ENCODE assay signal across 11 mouse cellular contexts in the genomic region with DNA sequence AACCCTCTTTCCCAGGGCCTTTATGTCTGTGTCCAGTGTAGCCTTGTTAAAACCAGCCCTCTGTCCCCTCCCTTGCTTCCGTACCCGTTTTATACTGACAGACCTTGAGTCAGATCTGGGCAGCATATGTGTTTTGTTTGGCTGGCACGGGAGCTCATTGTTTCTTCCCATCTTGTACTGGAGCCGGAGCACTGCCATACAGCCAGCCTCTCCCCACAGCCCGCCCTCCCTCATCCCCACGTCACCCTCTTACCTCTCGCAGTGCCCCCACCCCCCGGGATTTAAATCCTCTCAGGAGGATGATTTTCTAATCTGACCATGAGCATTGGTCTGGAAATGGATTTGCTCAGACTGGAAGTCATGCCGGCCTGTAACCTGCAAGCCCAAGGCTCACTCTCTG. TPM values are rescaled to one million over a fixed set of nuclear protein-coding genes. Genes with fewer than 3 reads are reported as not detected.
DNase-seq lines count a peak whose midpoint lies in the region; ATAC-seq and TF ChIP-seq lines count a peak whose summit lies in the region.
"Had no signal": no experiment of that assay in that cellular context is flagged by ENCODE, and none has a peak within 500 bp of the region (broad histone marks: within the 10 kb centered on the region; RNA-seq: fewer than 3 reads in every experiment).

No protein-coding gene starts in this region.

- H3K4me1 ChIP-seq in hindbrain, postnatal 0 days (ENCODE audit: insufficient read depth, low read length), result peaks cover 26% of the 10 kb centered on the region

- no peaks in the 10 kb centered on the region for H3K36me3 ChIP-seq in hindbrain, postnatal 0 days (ENCODE audit: insufficient read depth, low read length)
- H3K36me3 ChIP-seq: heart, embryonic 13.5 days; kidney, embryonic 15.5 days; limb, embryonic 15.5 days had no signal

- peak; percentile 44 for DNase-seq in heart, postnatal 4 days
- no peak for DNase-seq in heart, postnatal 36 days
- peak; percentile 59 for DNase-seq in cerebellum, adult 11 months
- peak; percentile 87 for DNase-seq in cerebellum, adult 9-11 months
- DNase-seq in hindbrain, postnatal 0 days (ENCODE audit: low spot score), result no peak
- DNase-seq in liver (no peak), MN1 (ENCODE audit: low spot score) (no peak)
- DNase-seq: thymus, postnatal 25 days had no signal

- H3K9me3 ChIP-seq in hindbrain, postnatal 0 days (ENCODE audit: low read length), result no peaks in the 10 kb centered on the region
- H3K9me3 ChIP-seq: heart, embryonic 13.5 days; kidney, embryonic 15.5 days; limb, embryonic 15.5 days had no signal

- no peak overlapping the region for H3K4me3 ChIP-seq in hindbrain, postnatal 0 days (ENCODE audit: low read length)
- H3K4me3 ChIP-seq: heart, embryonic 13.5 days; kidney, embryonic 15.5 days; limb, embryonic 15.5 days had no signal

- no peak overlapping the region for H3K9ac ChIP-seq in hindbrain, postnatal 0 days (replicated peaks; ENCODE audit: low read length)
- H3K9ac ChIP-seq: heart, embryonic 13.5 days; kidney, embryonic 15.5 days; limb, embryonic 15.5 days had no signal

- H3K27ac ChIP-seq in hindbrain, postnatal 0 days, result peak overlapping the region; percentile 56
- H3K27ac ChIP-seq: heart, embryonic 13.5 days; kidney, embryonic 15.5 days had no signal

- TF ChIP-seq CTCF in hindbrain, postnatal 0 days (IDR thresholded peaks at IDR 0.05; ENCODE audit: low read depth), result no peak

- intact Hi-C loops in heart, postnatal 36 days (cut with DNase I), result no loop called here

- 41% methylated on average over 9 of the region's 9 CpGs for WGBS in hindbrain, postnatal 0 days

- ATAC-seq in hindbrain, postnatal 0 days, result no peak

- H3K27me3 ChIP-seq in hindbrain, postnatal 0 days (ENCODE audit: insufficient read depth, low read length), result no peaks in the 10 kb centered on the region

- no peak overlapping the region for H3K4me2 ChIP-seq in hindbrain, postnatal 0 days (ENCODE audit: low read depth, low read length)
- H3K4me2 ChIP-seq: heart, embryonic 13.5 days; kidney, embryonic 15.5 days; limb, embryonic 15.5 days had no signal

RNA-seq across cellular contexts. Expression of a gene that starts 43.7 kb away (rescaled TPM):
- total RNA-seq in heart, postnatal 4 days (2021), result 10 to 100 TPM; 84.2 to 91.4 TPM
- total RNA-seq in heart, postnatal 36 days (2021), result 10 to 100 TPM; 12.4 to 13.0 TPM
- 23.0 and 24.4 TPM in 2 replicates for total RNA-seq in hindbrain, postnatal 0 days (2014; rRNA removed)
- polyA plus RNA-seq in hindbrain, postnatal 0 days (2015; fragmentation: Nextera tagmentation; extraction: Ambion mirVana), result 18.8 TPM in 2 replicates

Comparison
In these comparisons a context has a peak if more than half of its experiments do, and no peak if none do; other contexts are left out.
1. DNase-seq: peak in heart, postnatal 4 days (single experiment), cerebellum, adult 11 months (single experiment) and cerebellum, adult 9-11 months (single experiment); none in heart, postnatal 36 days (0 of 2), hindbrain, postnatal 0 days (single experiment), liver (single experiment) and MN1 (single experiment).